Mouse (Mus musculus): ENCODE measurements around the gene Abcf3. TPM values are rescaled to one million over a fixed set of nuclear protein-coding genes. Genes with fewer than 3 reads are reported as not detected.
A peak's percentile ranks its signal among the peaks of the same experiment; 100 is the strongest.

Abcf3 gene
- 60.9 and 70.8 TPM in 2 replicates for polyA plus RNA-seq (2012; rRNA removed)

- Histone ChIP-seq H3K36me3 (ENCODE audit: control insufficient read depth, insufficient read depth, low read length) (peaks cover 33% of the 10 kb centered on the region), H3K4me3 (ENCODE audit: control insufficient read depth, insufficient read depth, low read length) (peak within 1 kb of the TSS; percentile 86), H3K4me1 (replicated peaks; ENCODE audit: control insufficient read depth, insufficient read depth, low read length) (peaks cover 7% of the 10 kb centered on the region), H3K27ac (ENCODE audit: control insufficient read depth, insufficient read depth, low read length) (no peak within 1 kb of the TSS), H3K27me3 (ENCODE audit: control insufficient read depth, insufficient read depth, low read length) (no peaks in the 10 kb centered on the region)
- peak; percentile 98 for DNase-seq
- under 1% methylated on average over 56 of the region's 56 CpGs for WGBS
- TF ChIP-seq CTCF (IDR thresholded peaks at IDR 0.05; ENCODE audit: borderline replicate concordance, control insufficient read depth, extremely low read depth, insufficient read depth, low read length, poor library complexity) (peak; percentile 63; the same call in 1 of the 2 replicates), POLR2A (IDR thresholded peaks at IDR 0.05; ENCODE audit: control insufficient read depth, extremely low read depth, insufficient read depth, low read length, poor library complexity) (peak; percentile 75; the same call in 1 of the 2 replicates)
Measured at GRCm38 (mm10) chr16:20548096-20548948, at the start of gene Abcf3. TSS of gene Abcf3 (plus strand) at chr16:20548577.

GRCm38 (mm10) chr16:20498677-20499475, 49.5 kb upstream of the Abcf3 start, which contains the start of gene Eif2b5:
TSS of gene Eif2b5 (plus strand) at chr16:20498817.
- WGBS, result under 1% methylated on average over 49 of the region's 49 CpGs
- H3K4me1 ChIP-seq (replicated peaks; ENCODE audit: control insufficient read depth, insufficient read depth, low read length), result peaks cover 14% of the 10 kb centered on the region

GRCm38 (mm10) chr16:20506000-20506399, 42.4 kb upstream of the Abcf3 start:
- peaks cover 99% of the 10 kb centered on the region for H3K36me3 ChIP-seq (ENCODE audit: control insufficient read depth, insufficient read depth, low read length)

More at GRCm38 (mm10) chr16:20498677-20499475, 49.5 kb upstream of the Abcf3 start, which contains the start of gene Eif2b5:
- H3K36me3 ChIP-seq (ENCODE audit: control insufficient read depth, insufficient read depth, low read length), result peaks cover 30% of the 10 kb centered on the region
- peak; percentile 98 for DNase-seq
- TF ChIP-seq CTCF (IDR thresholded peaks at IDR 0.05; ENCODE audit: borderline replicate concordance, control insufficient read depth, extremely low read depth, insufficient read depth, low read length, poor library complexity), result peak; percentile 13; the same call in 1 of the 2 replicates
- peak; percentile 73 for TF ChIP-seq POLR2A (IDR thresholded peaks at IDR 0.05; ENCODE audit: control insufficient read depth, extremely low read depth, insufficient read depth, low read length, poor library complexity)
- no peak within 1 kb of the TSS for H3K27ac ChIP-seq (ENCODE audit: control insufficient read depth, insufficient read depth, low read length)
- no peaks in the 10 kb centered on the region for H3K27me3 ChIP-seq (ENCODE audit: control insufficient read depth, insufficient read depth, low read length)
- peak within 1 kb of the TSS; percentile 80 for H3K4me3 ChIP-seq (ENCODE audit: control insufficient read depth, insufficient read depth, low read length)

GRCm38 (mm10) chr16:20509349-20509748, 39.0 kb upstream of the Abcf3 start:
- H3K4me3 ChIP-seq (ENCODE audit: control insufficient read depth, insufficient read depth, low read length), result no peak overlapping the region
- TF ChIP-seq POLR2A (IDR thresholded peaks at IDR 0.05; ENCODE audit: control insufficient read depth, extremely low read depth, insufficient read depth, low read length, poor library complexity) (no peak), CTCF (IDR thresholded peaks at IDR 0.05; ENCODE audit: borderline replicate concordance, control insufficient read depth, extremely low read depth, insufficient read depth, low read length, poor library complexity) (peak; percentile 21; the same call in 1 of the 2 replicates)
- H3K27me3 ChIP-seq (ENCODE audit: control insufficient read depth, insufficient read depth, low read length), result no peaks in the 10 kb centered on the region
- peak; percentile 21 for DNase-seq
- H3K36me3 ChIP-seq (ENCODE audit: control insufficient read depth, insufficient read depth, low read length), result peaks cover 72% of the 10 kb centered on the region
- no peak overlapping the region for H3K27ac ChIP-seq (ENCODE audit: control insufficient read depth, insufficient read depth, low read length)
- H3K4me1 ChIP-seq (replicated peaks; ENCODE audit: control insufficient read depth, insufficient read depth, low read length), result no peaks in the 10 kb centered on the region
- 89% methylated on average over 3 of the region's 3 CpGs for WGBS

More at GRCm38 (mm10) chr16:20506000-20506399, 42.4 kb upstream of the Abcf3 start:
- WGBS, result 96% methylated on average over 8 of the region's 8 CpGs
- Histone ChIP-seq H3K4me1 (replicated peaks; ENCODE audit: control insufficient read depth, insufficient read depth, low read length) (no peaks in the 10 kb centered on the region), H3K27ac (ENCODE audit: control insufficient read depth, insufficient read depth, low read length) (no peak overlapping the region), H3K27me3 (ENCODE audit: control insufficient read depth, insufficient read depth, low read length) (no peaks in the 10 kb centered on the region), H3K4me3 (ENCODE audit: control insufficient read depth, insufficient read depth, low read length) (no peak overlapping the region)
- TF ChIP-seq CTCF (IDR thresholded peaks at IDR 0.05; ENCODE audit: borderline replicate concordance, control insufficient read depth, extremely low read depth, insufficient read depth, low read length, poor library complexity) (no peak), POLR2A (IDR thresholded peaks at IDR 0.05; ENCODE audit: control insufficient read depth, extremely low read depth, insufficient read depth, low read length, poor library complexity) (no peak)
- DNase-seq, result no peak

GRCm38 (mm10) chr16:20511277-20511847, 37.0 kb upstream of the Abcf3 start:
- Histone ChIP-seq H3K27me3 (ENCODE audit: control insufficient read depth, insufficient read depth, low read length) (no peaks in the 10 kb centered on the region), H3K27ac (ENCODE audit: control insufficient read depth, insufficient read depth, low read length) (no peak overlapping the region), H3K4me1 (replicated peaks; ENCODE audit: control insufficient read depth, insufficient read depth, low read length) (no peaks in the 10 kb centered on the region), H3K4me3 (ENCODE audit: control insufficient read depth, insufficient read depth, low read length) (no peak overlapping the region), H3K36me3 (ENCODE audit: control insufficient read depth, insufficient read depth, low read length) (peaks cover 51% of the 10 kb centered on the region)
- WGBS, result 95% methylated on average over 7 of the region's 7 CpGs
- no peak for DNase-seq
- TF ChIP-seq POLR2A (IDR thresholded peaks at IDR 0.05; ENCODE audit: control insufficient read depth, extremely low read depth, insufficient read depth, low read length, poor library complexity) (no peak), CTCF (IDR thresholded peaks at IDR 0.05; ENCODE audit: borderline replicate concordance, control insufficient read depth, extremely low read depth, insufficient read depth, low read length, poor library complexity) (no peak)

GRCm38 (mm10) chr16:20516032-20516431, 32.3 kb upstream of the Abcf3 start:
- H3K4me3 ChIP-seq (ENCODE audit: control insufficient read depth, insufficient read depth, low read length), result no peak overlapping the region
- H3K4me1 ChIP-seq (replicated peaks; ENCODE audit: control insufficient read depth, insufficient read depth, low read length), result peaks cover 10% of the 10 kb centered on the region
- no peaks in the 10 kb centered on the region for H3K27me3 ChIP-seq (ENCODE audit: control insufficient read depth, insufficient read depth, low read length)
- TF ChIP-seq CTCF (IDR thresholded peaks at IDR 0.05; ENCODE audit: borderline replicate concordance, control insufficient read depth, extremely low read depth, insufficient read depth, low read length, poor library complexity) (no peak), POLR2A (IDR thresholded peaks at IDR 0.05; ENCODE audit: control insufficient read depth, extremely low read depth, insufficient read depth, low read length, poor library complexity) (no peak)
- no peak overlapping the region for H3K27ac ChIP-seq (ENCODE audit: control insufficient read depth, insufficient read depth, low read length)
- H3K36me3 ChIP-seq (ENCODE audit: control insufficient read depth, insufficient read depth, low read length), result peaks cover 6% of the 10 kb centered on the region; the same call in 1 of the 2 replicates
- DNase-seq, result no peak

Measured in thymus, adult 2 months (tissue).